Mouse (Mus musculus): Measurements from ENCODE around the gene Raly. TPM values are rescaled to one million over a fixed set of nuclear protein-coding genes. Genes with fewer than 3 reads are reported as not detected.

Gene Raly
- polyA plus RNA-seq, 1 experiment = 135 TPM

GRCm38 (mm10) chr2:154757691-154758090, 33.2 kb upstream of the Raly start:
- no peak overlapping the region for H3K27ac ChIP-seq (ENCODE audit: insufficient read depth, low read length)
- H3K4me3 ChIP-seq (ENCODE audit: insufficient read depth, low read length) = no peak overlapping the region

GRCm38 (mm10) chr2:154758454-154758853, 32.4 kb upstream of the Raly start:
- Histone ChIP-seq H3K4me3 (ENCODE audit: insufficient read depth, low read length) (no peak overlapping the region), H3K27ac (ENCODE audit: insufficient read depth, low read length) (no peak overlapping the region), H3K4me1 (ENCODE audit: control insufficient read depth, insufficient read depth, low read length) (no peaks in the 10 kb centered on the region)
- TF ChIP-seq CTCF (IDR thresholded peaks at IDR 0.05; ENCODE audit: extremely low read depth, insufficient read depth, low read length) (no peak), POLR2A (IDR thresholded peaks at IDR 0.05; ENCODE audit: extremely low read depth, insufficient read depth, low read length) (no peak)

More at GRCm38 (mm10) chr2:154757691-154758090, 33.2 kb upstream of the Raly start:
- TF ChIP-seq CTCF (IDR thresholded peaks at IDR 0.05; ENCODE audit: extremely low read depth, insufficient read depth, low read length) = no peak
- TF ChIP-seq POLR2A (IDR thresholded peaks at IDR 0.05; ENCODE audit: extremely low read depth, insufficient read depth, low read length) = no peak
- no peaks in the 10 kb centered on the region for H3K4me1 ChIP-seq (ENCODE audit: control insufficient read depth, insufficient read depth, low read length)

- H3K4me3 ChIP-seq (ENCODE audit: insufficient read depth, low read length) = no peak overlapping the region
- TF ChIP-seq POLR2A (IDR thresholded peaks at IDR 0.05; ENCODE audit: extremely low read depth, insufficient read depth, low read length) (no peak), CTCF (IDR thresholded peaks at IDR 0.05; ENCODE audit: extremely low read depth, insufficient read depth, low read length) (no peak)
- no peaks in the 10 kb centered on the region for H3K4me1 ChIP-seq (ENCODE audit: control insufficient read depth, insufficient read depth, low read length)
- H3K27ac ChIP-seq (ENCODE audit: insufficient read depth, low read length) = no peak overlapping the region
These were observed 27.7 kb upstream of the Raly start for GRCm38 (mm10) chr2:154763226-154763625.

- Histone ChIP-seq H3K4me3 (ENCODE audit: insufficient read depth, low read length) (no peak overlapping the region), H3K27ac (ENCODE audit: insufficient read depth, low read length) (no peak overlapping the region), H3K4me1 (ENCODE audit: control insufficient read depth, insufficient read depth, low read length) (no peaks in the 10 kb centered on the region)
- TF ChIP-seq CTCF (IDR thresholded peaks at IDR 0.05; ENCODE audit: extremely low read depth, insufficient read depth, low read length) = 0 out of 2 replicates have a peak, but pooled peaks have one; percentile 3
- TF ChIP-seq POLR2A (IDR thresholded peaks at IDR 0.05; ENCODE audit: extremely low read depth, insufficient read depth, low read length) = no peak
These were observed 25.9 kb upstream of the Raly start for GRCm38 (mm10) chr2:154764828-154765497.

- no peak for TF ChIP-seq CTCF (IDR thresholded peaks at IDR 0.05; ENCODE audit: extremely low read depth, insufficient read depth, low read length)
- no peak for TF ChIP-seq POLR2A (IDR thresholded peaks at IDR 0.05; ENCODE audit: extremely low read depth, insufficient read depth, low read length)
These were observed 25.3 kb upstream of the Raly start for GRCm38 (mm10) chr2:154765554-154766008.

GRCm38 (mm10) chr2:154767051-154767450, 23.8 kb upstream of the Raly start:
- no peaks in the 10 kb centered on the region for H3K4me1 ChIP-seq (ENCODE audit: control insufficient read depth, insufficient read depth, low read length)
- no peak for TF ChIP-seq POLR2A (IDR thresholded peaks at IDR 0.05; ENCODE audit: extremely low read depth, insufficient read depth, low read length)
- TF ChIP-seq CTCF (IDR thresholded peaks at IDR 0.05; ENCODE audit: extremely low read depth, insufficient read depth, low read length) = no peak
- no peak overlapping the region for H3K27ac ChIP-seq (ENCODE audit: insufficient read depth, low read length)
- no peak overlapping the region for H3K4me3 ChIP-seq (ENCODE audit: insufficient read depth, low read length)

More at GRCm38 (mm10) chr2:154765554-154766008, 25.3 kb upstream of the Raly start:
- no peak overlapping the region for H3K27ac ChIP-seq (ENCODE audit: insufficient read depth, low read length)
- H3K4me1 ChIP-seq (ENCODE audit: control insufficient read depth, insufficient read depth, low read length) = no peaks in the 10 kb centered on the region
- no peak overlapping the region for H3K4me3 ChIP-seq (ENCODE audit: insufficient read depth, low read length)

- Histone ChIP-seq H3K4me1 (ENCODE audit: control insufficient read depth, insufficient read depth, low read length) (no peaks in the 10 kb centered on the region), H3K27ac (ENCODE audit: insufficient read depth, low read length) (no peak within 1 kb of the TSS), H3K4me3 (ENCODE audit: insufficient read depth, low read length) (no peak within 1 kb of the TSS)
- TF ChIP-seq POLR2A (IDR thresholded peaks at IDR 0.05; ENCODE audit: extremely low read depth, insufficient read depth, low read length) = no peak
- no peak for TF ChIP-seq CTCF (IDR thresholded peaks at IDR 0.05; ENCODE audit: extremely low read depth, insufficient read depth, low read length)
These were observed 21.0 kb upstream of the Raly start, which contains the start of gene Gm14214 for GRCm38 (mm10) chr2:154769930-154770329. TSS of gene Gm14214 (minus strand) at chr2:154770030.

GRCm38 (mm10) chr2:154771604-154772003, 19.3 kb upstream of the Raly start:
- Histone ChIP-seq H3K27ac (ENCODE audit: insufficient read depth, low read length) (no peak overlapping the region), H3K4me3 (ENCODE audit: insufficient read depth, low read length) (no peak overlapping the region), H3K4me1 (ENCODE audit: control insufficient read depth, insufficient read depth, low read length) (no peaks in the 10 kb centered on the region)
- TF ChIP-seq POLR2A (IDR thresholded peaks at IDR 0.05; ENCODE audit: extremely low read depth, insufficient read depth, low read length) (no peak), CTCF (IDR thresholded peaks at IDR 0.05; ENCODE audit: extremely low read depth, insufficient read depth, low read length) (no peak)

GRCm38 (mm10) chr2:154774032-154774431, 16.9 kb upstream of the Raly start:
- Histone ChIP-seq H3K4me1 (ENCODE audit: control insufficient read depth, insufficient read depth, low read length) (peaks cover 2% of the 10 kb centered on the region; the same call in 1 of the 2 replicates), H3K27ac (ENCODE audit: insufficient read depth, low read length) (no peak overlapping the region), H3K4me3 (ENCODE audit: insufficient read depth, low read length) (no peak overlapping the region)
- TF ChIP-seq POLR2A (IDR thresholded peaks at IDR 0.05; ENCODE audit: extremely low read depth, insufficient read depth, low read length) (no peak), CTCF (IDR thresholded peaks at IDR 0.05; ENCODE audit: extremely low read depth, insufficient read depth, low read length) (no peak)

- Histone ChIP-seq H3K4me3 (ENCODE audit: insufficient read depth, low read length) (no peak overlapping the region), H3K4me1 (ENCODE audit: control insufficient read depth, insufficient read depth, low read length) (peaks cover 2% of the 10 kb centered on the region; the same call in 1 of the 2 replicates), H3K27ac (ENCODE audit: insufficient read depth, low read length) (no peak overlapping the region)
- TF ChIP-seq POLR2A (IDR thresholded peaks at IDR 0.05; ENCODE audit: extremely low read depth, insufficient read depth, low read length) (no peak), CTCF (IDR thresholded peaks at IDR 0.05; ENCODE audit: extremely low read depth, insufficient read depth, low read length) (no peak)
These were observed 14.4 kb upstream of the Raly start for GRCm38 (mm10) chr2:154776496-154776895.
